Mouse (Mus musculus) adrenal gland, postnatal 36 days (tissue): ENCODE data around the gene Borcs5. TPM values are rescaled to one million over a fixed set of nuclear protein-coding genes. Genes with fewer than 3 reads are reported as not detected.
"Not testable (repeated sequence)": the region's sequence is repeated elsewhere in the genome, so short reads cannot be mapped to it uniquely, and the experiment has no call there.

Experiments
- DNase-seq, 2 experiments: peaks; one replicate each; pipeline ENCODE4 v3.0.0; 2021; ENCODE audit warnings: mixed read lengths in 1 of 2
- total RNA-seq, 2 experiments: library from RNA; stranded (reverse); gene quantifications; 2 replicates each; pipeline ENCODE4 v1.2.3; 2021

The Borcs5 gene
- total RNA-seq, 2 experiments from 2014 or later, result 13.7 to 15.4 TPM

GRCm38 (mm10) chr6:134670881-134671411 lies 31.6 kb downstream of the Borcs5 start:
- peak; percentile 22 to 78 for DNase-seq

- DNase-seq, result peak in 1 of 2 experiments; percentile 15
Observed at GRCm38 (mm10) chr6:134673712-134674111, 34.4 kb downstream of the Borcs5 start.

- no peak for DNase-seq
Observed at GRCm38 (mm10) chr6:134677504-134677903, 38.2 kb downstream of the Borcs5 start.

DNA sequence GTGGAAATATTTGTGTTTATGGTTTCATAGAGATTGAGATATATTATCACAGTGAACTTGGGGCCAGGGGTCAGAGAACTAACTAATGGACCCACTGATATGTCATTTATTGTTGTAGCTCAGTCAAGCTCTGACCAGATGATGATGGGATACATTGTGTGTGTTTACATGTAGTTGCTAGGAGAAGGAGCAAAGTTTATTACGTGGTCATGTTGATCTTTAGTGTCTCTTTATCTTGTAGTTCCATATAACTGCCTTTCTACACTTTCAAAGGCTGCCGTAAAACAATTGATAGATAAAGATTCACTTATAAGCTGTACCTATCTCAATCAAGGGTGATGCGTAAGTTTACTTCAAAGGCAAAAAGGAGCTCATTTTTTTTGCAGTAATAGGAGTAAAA lies 38.7 kb downstream of the Borcs5 start:
- no peak for DNase-seq

DNA sequence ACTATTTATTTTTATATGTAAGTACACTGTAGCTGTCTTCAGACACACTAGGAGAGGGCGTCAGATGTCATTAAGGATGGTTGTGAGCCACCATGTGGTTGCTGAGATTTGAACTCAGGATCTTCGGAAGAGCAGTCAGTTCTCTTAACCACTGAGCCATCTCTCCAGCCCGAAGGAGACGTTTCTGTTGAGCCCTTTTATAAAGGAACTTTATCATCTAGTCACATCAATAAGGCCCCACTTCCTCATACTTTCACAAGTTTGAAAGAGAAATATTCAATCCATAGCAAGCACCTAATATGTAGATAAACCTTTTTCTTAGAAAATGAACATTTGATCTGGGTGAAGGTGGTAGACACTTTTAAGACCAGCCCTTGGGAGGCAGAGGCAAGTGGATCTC lies 40.0 kb downstream of the Borcs5 start:
- DNase-seq, result not testable (repeated sequence)

GRCm38 (mm10) chr6:134684354-134684915 lies 45.1 kb downstream of the Borcs5 start:
- no peak for DNase-seq

GRCm38 (mm10) chr6:134685040-134685439 lies 45.7 kb downstream of the Borcs5 start:
- no peak for DNase-seq

- no peak for DNase-seq
Observed at GRCm38 (mm10) chr6:134685515-134685914, 46.2 kb downstream of the Borcs5 start.

DNA sequence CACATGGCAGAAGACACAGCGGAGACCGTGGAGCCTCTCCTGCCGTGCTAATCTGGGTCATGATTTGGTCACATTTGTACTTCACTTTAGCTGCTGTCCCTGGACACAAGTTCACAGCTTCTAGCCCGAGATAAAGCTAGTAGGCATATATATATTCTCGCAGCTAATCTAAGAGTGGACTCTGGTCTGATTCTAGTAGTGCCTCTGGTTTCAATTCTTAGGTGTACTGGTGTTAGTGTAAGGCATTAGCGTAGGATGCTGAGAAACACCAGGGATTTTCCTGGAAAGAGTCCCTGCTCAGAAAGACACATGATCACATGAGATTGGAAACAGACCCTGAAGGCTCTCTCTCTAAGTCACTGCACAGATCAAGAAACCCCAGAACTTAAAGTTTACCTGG lies 55.2 kb downstream of the Borcs5 start:
- DNase-seq, result no peak

- no peak for DNase-seq
Observed at GRCm38 (mm10) chr6:134694988-134695387, 55.7 kb downstream of the Borcs5 start.

DNA sequence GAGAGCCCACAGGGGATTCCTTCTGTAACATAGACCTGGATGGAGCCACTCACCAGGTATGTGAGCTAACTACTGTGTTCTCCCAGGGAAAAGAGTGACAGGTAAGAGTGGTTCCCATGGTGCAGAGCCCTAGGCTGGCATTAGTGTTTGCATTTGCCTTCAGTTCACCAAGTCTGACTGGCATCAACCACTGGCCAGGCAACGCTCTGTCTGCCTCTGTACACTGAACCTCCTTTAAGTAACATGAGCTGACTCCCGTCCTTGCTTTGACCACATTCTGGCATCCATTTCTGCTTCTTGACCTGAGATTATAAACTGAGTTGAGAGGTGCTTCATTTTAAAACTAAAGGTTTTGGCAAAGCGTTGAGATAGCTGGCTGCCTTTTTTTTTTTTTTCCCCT lies 56.3 kb downstream of the Borcs5 start:
- DNase-seq, result no peak

DNA sequence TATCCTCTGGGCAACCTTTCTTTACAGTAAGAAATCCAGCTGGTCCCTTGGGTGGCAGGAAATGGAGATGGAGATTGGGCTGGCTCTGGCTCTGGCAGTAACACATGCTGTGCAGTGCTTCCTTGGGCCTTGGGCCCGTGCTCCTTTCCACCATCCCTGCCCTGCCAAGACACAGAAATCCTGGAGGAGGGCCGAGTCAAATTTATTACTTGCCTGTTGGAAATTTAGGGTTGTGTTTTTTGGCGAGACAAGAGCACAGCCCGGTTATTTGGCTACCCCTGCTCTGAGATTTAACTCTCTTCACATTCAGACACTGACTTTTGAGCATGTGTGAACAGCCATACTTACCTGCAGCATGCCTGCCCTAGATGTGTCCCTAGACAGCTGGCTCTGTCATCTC lies 56.8 kb downstream of the Borcs5 start:
- DNase-seq, result peak; percentile 27 to 58

DNA sequence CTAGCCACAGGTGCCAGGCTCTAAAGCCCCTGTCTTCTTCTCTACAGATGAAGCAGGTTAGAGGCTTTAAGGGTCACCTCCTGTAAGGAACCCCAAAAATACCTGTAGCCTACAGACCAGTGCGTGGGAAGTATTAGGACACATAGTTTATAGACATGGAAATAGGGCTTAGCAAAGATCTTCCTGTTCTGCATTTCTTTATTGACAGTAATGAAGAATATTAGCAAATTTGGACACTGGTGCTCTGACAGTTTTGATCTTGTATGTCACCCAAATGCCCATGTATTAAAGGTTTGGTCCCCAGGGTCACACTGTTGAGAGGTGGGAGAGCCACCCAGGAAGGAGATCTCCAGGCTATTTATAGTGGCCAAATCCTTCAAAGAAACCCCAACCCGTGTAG lies 57.2 kb downstream of the Borcs5 start:
- no peak for DNase-seq

GRCm38 (mm10) chr6:134698243-134698642 lies 58.9 kb downstream of the Borcs5 start:
- DNase-seq, result no peak

GRCm38 (mm10) chr6:134700451-134701210 lies 61.3 kb downstream of the Borcs5 start:
- DNase-seq, result peak; percentile 47 to 68

- DNase-seq, result no peak
Observed at GRCm38 (mm10) chr6:134701211-134701602, 61.9 kb downstream of the Borcs5 start.

DNA sequence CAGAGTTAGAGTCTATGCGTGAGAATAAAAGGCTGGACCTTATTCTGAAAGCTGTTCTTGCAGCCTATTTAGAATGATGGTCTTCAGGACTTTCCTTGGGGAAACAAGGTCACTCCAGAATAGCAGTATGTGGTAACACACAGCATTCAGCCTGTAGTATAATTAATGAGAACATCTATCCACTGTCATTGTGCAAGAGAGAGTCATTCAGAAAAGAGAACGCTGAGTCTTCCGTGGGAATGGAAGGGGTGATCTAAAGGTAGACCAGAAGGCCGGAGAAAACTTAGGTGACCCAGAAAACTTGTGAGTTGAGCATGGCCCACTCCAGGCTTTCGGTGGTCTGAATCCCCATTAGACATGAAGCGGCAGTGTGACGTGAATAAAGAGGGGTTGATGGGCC lies 62.9 kb downstream of the Borcs5 start:
- DNase-seq, result no peak

- peak in 1 of 2 experiments; percentile 8 for DNase-seq
Observed at GRCm38 (mm10) chr6:134703053-134703690, 63.9 kb downstream of the Borcs5 start.

DNA sequence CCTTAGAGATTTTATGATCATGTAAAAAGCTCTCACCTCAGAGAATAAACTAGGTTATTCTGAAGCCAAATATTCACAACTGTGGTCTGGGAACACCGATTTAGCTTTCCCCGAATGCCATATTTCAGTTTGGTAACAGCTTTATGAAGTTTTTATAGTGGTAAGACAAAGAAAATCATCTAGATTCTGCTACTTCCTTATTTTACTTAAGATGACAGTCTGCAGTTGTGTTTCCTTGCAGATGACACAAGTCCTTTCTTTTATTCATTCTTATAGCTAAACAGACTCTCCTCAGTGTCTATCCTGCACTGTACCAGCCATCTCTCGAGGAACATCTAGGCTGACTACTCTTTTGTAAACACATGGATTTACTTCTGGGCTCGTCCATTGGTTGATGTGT lies 67.2 kb downstream of the Borcs5 start:
- no peak for DNase-seq

GRCm38 (mm10) chr6:134710020-134710419 lies 70.7 kb downstream of the Borcs5 start:
- no peak for DNase-seq

- DNase-seq, result no peak
Observed at GRCm38 (mm10) chr6:134713321-134713720, 74.0 kb downstream of the Borcs5 start.

DNA sequence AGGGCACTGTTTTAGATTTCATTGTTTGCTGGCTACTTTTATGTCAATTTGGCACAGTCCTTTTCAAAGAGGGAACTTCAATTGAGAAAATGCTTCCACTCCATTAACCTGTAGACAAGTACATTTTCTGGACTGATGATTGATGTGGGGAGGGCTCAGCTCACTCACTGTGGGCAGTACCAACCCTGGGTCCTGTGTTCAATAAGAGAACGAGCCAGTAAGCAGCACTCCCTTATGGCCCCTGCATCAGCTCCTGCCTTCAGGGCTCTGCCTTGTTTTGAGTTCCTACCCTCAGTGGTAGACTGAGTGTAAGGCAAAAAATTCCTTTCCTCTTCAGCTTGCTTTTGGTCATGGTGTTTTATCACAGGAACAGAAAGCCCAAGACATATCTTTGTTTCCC lies 74.6 kb downstream of the Borcs5 start:
- no peak for DNase-seq

DNA sequence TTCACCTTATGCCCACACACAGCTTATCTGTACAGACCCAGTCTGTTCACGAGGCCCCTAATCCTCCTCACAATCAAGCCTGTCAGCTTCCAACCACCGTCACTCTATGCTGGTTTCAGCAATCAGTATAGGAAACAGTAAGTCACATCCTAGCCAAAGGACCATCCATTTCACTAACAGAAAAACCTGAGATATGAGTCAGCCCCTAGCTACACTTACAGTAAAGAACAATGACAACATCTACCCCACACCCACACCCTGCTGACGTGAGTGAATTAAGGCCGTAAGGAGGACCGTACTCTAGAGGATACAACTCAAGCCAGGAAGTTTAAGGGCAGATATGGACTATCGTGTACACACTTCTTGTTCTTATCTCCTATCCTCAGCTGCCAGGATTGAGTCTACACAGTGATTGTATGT lies 76.9 kb downstream of the Borcs5 start:
- no peak for DNase-seq
